Mouse (Mus musculus) testis, adult 2 months (tissue): ENCODE data around the gene Cib3.

Experiments used
- CTCF ChIP-seq: fragments of 200-500 bp; IDR thresholded peaks from 2 replicates; pipeline ENCODE4 v1.5.1; 2012; ENCODE audit warnings: low read depth, mild to moderate bottlenecking, inconsistent platforms, low read length, moderate library complexity; ENCODE audit not compliant: control insufficient read depth, insufficient read depth, insufficient replicate concordance
- POLR2A ChIP-seq: fragments of 200-500 bp; IDR thresholded peaks from 2 replicates; pipeline ENCODE4 v1.6.1; 2012; ENCODE audit warnings: low read depth, mild to moderate bottlenecking, inconsistent platforms, low read length, moderate library complexity; ENCODE audit not compliant: control insufficient read depth

- TF ChIP-seq CTCF = no peak
- no peak for TF ChIP-seq POLR2A
Measured at GRCm38 (mm10) chr8:72187793-72188331, 24.8 kb downstream of the Cib3 start.
